Mouse (Mus musculus): ENCODE results near the gene Fam83e. TPM values are rescaled to one million over a fixed set of nuclear protein-coding genes. Genes with fewer than 3 reads are reported as not detected.

Fam83e gene
- total RNA-seq, 2 experiments from 2014 or later, result 0.24 to 0.34 TPM

DNA sequence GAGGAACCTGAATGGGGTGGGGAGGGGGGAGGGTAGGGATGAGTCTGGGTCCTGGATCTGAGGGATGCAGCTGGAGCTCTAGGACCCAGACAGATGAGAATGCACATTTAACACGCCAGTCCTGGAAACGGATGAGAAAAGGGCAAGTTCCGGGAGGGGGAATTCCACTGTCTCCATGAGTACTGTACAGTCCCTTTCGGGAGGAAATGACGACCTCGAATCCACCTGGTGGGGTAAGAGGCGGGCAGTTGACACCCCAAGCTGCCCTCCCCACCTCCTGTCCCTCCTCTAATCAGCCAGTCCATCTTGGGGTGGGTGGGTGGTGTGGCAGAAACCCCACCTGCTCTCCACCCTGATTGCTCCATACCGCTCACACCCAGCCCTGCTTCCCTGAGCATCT lies 45.0 kb downstream of the Fam83e start:
- no peak for DNase-seq (ENCODE audit: low spot score in 2 of 2)
- intact Hi-C loops (cut with DNase I), result loop anchor here (10.0 kb wide), 1 partner anchor 249 kb away; no protein-coding TSS in a partner anchor

DNA sequence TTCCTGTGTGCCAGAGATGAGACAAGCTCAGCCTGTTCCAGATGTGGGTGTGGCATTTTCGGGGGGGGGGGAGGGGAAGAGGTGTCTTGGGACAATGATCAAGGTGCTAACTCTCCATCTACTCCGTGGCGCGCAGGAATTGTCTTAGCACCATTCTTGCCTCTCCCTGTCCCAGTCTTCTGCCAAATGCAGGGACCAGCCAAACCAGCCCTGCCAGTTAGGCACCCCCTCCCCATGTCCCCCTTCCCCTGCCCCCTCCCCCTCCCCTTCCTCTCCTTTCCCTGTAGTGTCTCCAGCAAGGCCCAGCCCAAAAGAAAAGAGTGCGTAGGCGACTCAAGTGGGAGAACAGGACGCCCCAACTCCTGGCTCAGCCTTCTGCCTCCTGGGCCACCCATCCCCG lies 45.8 kb downstream of the Fam83e start:
- intact Hi-C loops (cut with DNase I), result loop anchor here (10.0 kb wide), 1 partner anchor 248 kb away; no protein-coding TSS in a partner anchor
- DNase-seq (ENCODE audit: low spot score in 2 of 2), result no peak

GRCm38 (mm10) chr7:45767500-45767899 lies 46.5 kb downstream of the Fam83e start:
- DNase-seq (ENCODE audit: low spot score in 2 of 2), result no peak
- intact Hi-C loops (cut with DNase I), result loop anchor here (10.0 kb wide), 1 partner anchor 247 kb away; no protein-coding TSS in a partner anchor

- intact Hi-C loops (cut with DNase I), result no loop called here
- no peak for DNase-seq (ENCODE audit: low spot score in 2 of 2)
Measured at GRCm38 (mm10) chr7:45770427-45771082, 49.5 kb downstream of the Fam83e start.

GRCm38 (mm10) chr7:45771101-45771500 lies 50.1 kb downstream of the Fam83e start:
- intact Hi-C loops (cut with DNase I), result no loop called here
- DNase-seq (ENCODE audit: low spot score in 2 of 2), result no peak

DNA sequence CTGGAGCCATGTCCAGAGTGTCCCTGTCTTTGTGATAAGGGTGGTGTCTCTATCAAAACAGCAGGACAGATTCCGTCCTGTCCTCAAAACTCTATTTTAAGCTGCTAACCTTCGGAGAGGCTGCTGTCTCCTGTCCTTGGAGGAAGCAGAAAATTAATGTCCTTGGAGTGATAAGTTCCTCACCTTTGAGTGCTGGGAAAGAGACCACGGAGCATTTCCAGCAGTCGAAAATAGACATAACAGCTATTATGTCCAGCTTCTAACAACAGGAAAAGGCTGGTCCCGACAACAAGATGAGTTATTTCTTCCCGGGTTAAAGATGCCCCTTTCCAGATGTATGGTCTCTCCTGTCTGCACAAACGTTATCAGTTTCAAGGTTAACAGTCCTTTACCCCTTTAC lies 54.2 kb downstream of the Fam83e start:
- intact Hi-C loops (cut with DNase I), result no loop called here
- no peak for DNase-seq (ENCODE audit: low spot score in 2 of 2)

Other genes starting within 250 kb of the Fam83e start
- gene Tulp2, start 239.3 kb upstream of the Fam83e start, total RNA-seq (2021), result not detected
- gene Gm45808, start 234.4 kb upstream of the Fam83e start, total RNA-seq (2021), result 1 to 10 TPM in 1 of 2 experiments, under 1 TPM in 1; 0.88 to 1.7 TPM
- gene Dhdh, start 232.4 kb upstream of the Fam83e start, total RNA-seq (2021), result 1 to 10 TPM; 2.8 to 2.9 TPM
- 100 to 1,000 TPM; 109 to 110 TPM for gene Nucb1, start 210.8 kb upstream of the Fam83e start, total RNA-seq (2021)
- 10 to 100 TPM; 24.2 to 33.3 TPM for gene Ppp1r15a, start 194.9 kb upstream of the Fam83e start, total RNA-seq (2021)
- 1 to 10 TPM; 1.0 to 2.4 TPM for gene Plekha4, start 194.9 kb upstream of the Fam83e start, total RNA-seq (2021)
- gene Hsd17b14, start 166.3 kb upstream of the Fam83e start, total RNA-seq (2021), result not detected
- gene Bcat2, start 151.1 kb upstream of the Fam83e start, total RNA-seq (2021), result 10 to 100 TPM; 22.6 to 25.2 TPM
- not detected for gene Fgf21, start 105.7 kb upstream of the Fam83e start, total RNA-seq (2021)
- not detected for gene Fut1, start 103.9 kb upstream of the Fam83e start, total RNA-seq (2021)
- gene Izumo1, start 99.4 kb upstream of the Fam83e start, total RNA-seq (2021), result under 1 TPM in 1 of 2 experiments, not detected in 1; 0.26 TPM
- gene Rasip1, start 93.7 kb upstream of the Fam83e start, total RNA-seq (2021), result 10 to 100 TPM; 11.2 to 11.3 TPM
- 1 to 10 TPM; 2.2 to 2.6 TPM for gene Mamstr, start 81.2 kb upstream of the Fam83e start, total RNA-seq (2021)
- gene Fut2, start 54.8 kb upstream of the Fam83e start, total RNA-seq (2021), result under 1 TPM; 0.19 to 0.46 TPM
- 1 to 10 TPM in 1 of 2 experiments, under 1 TPM in 1; 0.91 to 1.5 TPM for gene Ntn5, start 37.2 kb upstream of the Fam83e start, total RNA-seq (2021)
- under 1 TPM; 0.20 to 0.30 TPM for gene Sec1, start 26.8 kb upstream of the Fam83e start, total RNA-seq (2021)
- gene Car11, start 21.4 kb upstream of the Fam83e start, total RNA-seq (2021), result 100 to 1,000 TPM; 168 to 172 TPM
- 10 to 100 TPM; 68.7 to 83.5 TPM for gene Dbp, start 16.1 kb upstream of the Fam83e start, total RNA-seq (2021)
- 100 to 1,000 TPM; 369 to 389 TPM for gene Rpl18, start 5.8 kb upstream of the Fam83e start, total RNA-seq (2021)
- 10 to 100 TPM; 28.8 to 32.7 TPM for gene Sphk2, start 3.2 kb upstream of the Fam83e start, total RNA-seq (2021)
- gene Spaca4, start 4.6 kb downstream of the Fam83e start, total RNA-seq (2021), result not detected
- gene Lmtk3, start 62.5 kb downstream of the Fam83e start, total RNA-seq (2021), result 100 to 1,000 TPM; 261 to 275 TPM
- 10 to 100 TPM in 1 of 2 experiments, 1 to 10 TPM in 1; 10.0 to 13.0 TPM for gene Sult2b1, start 63.5 kb downstream of the Fam83e start, total RNA-seq (2021)
- gene Cyth2, start 93.4 kb downstream of the Fam83e start, total RNA-seq (2021), result 100 to 1,000 TPM; 227 to 229 TPM
- 1 to 10 TPM; 1.8 to 1.9 TPM for gene Kcnj14, start 103.6 kb downstream of the Fam83e start, total RNA-seq (2021)
- gene Grwd1, start 109.7 kb downstream of the Fam83e start, total RNA-seq (2021), result 10 to 100 TPM; 21.0 to 22.2 TPM
- gene Kdelr1, start 151.6 kb downstream of the Fam83e start, total RNA-seq (2021), result 10 to 100 TPM; 87.1 to 98.6 TPM
- 10 to 100 TPM; 21.2 to 22.3 TPM for gene Grin2d, start 157.2 kb downstream of the Fam83e start, total RNA-seq (2021)
- under 1 TPM; 0.36 to 0.53 TPM for gene Syngr4, start 175.5 kb downstream of the Fam83e start, total RNA-seq (2021)
- 10 to 100 TPM; 22.1 to 25.7 TPM for gene Tmem143, start 175.7 kb downstream of the Fam83e start, total RNA-seq (2021)
- 1 to 10 TPM; 5.3 to 5.6 TPM for gene Emp3, start 200.2 kb downstream of the Fam83e start, total RNA-seq (2021)
- gene Ccdc114, start 202.9 kb downstream of the Fam83e start, total RNA-seq (2021), result 1 to 10 TPM; 1.4 to 2.1 TPM